Mouse (Mus musculus) monocyte, adult 5-6 weeks (primary cell): ENCODE data around the gene Ufsp1. TPM values are rescaled to one million over a fixed set of nuclear protein-coding genes. Genes with fewer than 3 reads are reported as not detected.
"Not testable (repeated sequence)": the region's sequence is repeated elsewhere in the genome, so short reads cannot be mapped to it uniquely, and the experiment has no call there.

Experiments
- ATAC-seq: fragments of 153-309, 156-312 bp; replicated peaks from 2 replicates; pipeline ENCODE4 v1.8.0; 2017; ENCODE audit warnings: mild to moderate bottlenecking; ENCODE audit not compliant: low TSS enrichment, insufficient number of reproducible peaks, severe bottlenecking, poor library complexity, low FRiP score
- total RNA-seq: library from RNA; stranded (forward); fragments of 200-1000, 200-491, 200-594 nt; gene quantifications from 3 replicates; pipeline ENCODE4 v1.2.3, GENCODE M21; 2017

The Ufsp1 gene
- 0.64 to 3.0 TPM (median 1.2 TPM) in 3 replicates for total RNA-seq

- peak; percentile 87 for ATAC-seq
Observed at GRCm38 (mm10) chr5:137293839-137294743, at the start of gene Ufsp1. Ufsp1 (plus strand) TSS chr5:137294629.

DNA sequence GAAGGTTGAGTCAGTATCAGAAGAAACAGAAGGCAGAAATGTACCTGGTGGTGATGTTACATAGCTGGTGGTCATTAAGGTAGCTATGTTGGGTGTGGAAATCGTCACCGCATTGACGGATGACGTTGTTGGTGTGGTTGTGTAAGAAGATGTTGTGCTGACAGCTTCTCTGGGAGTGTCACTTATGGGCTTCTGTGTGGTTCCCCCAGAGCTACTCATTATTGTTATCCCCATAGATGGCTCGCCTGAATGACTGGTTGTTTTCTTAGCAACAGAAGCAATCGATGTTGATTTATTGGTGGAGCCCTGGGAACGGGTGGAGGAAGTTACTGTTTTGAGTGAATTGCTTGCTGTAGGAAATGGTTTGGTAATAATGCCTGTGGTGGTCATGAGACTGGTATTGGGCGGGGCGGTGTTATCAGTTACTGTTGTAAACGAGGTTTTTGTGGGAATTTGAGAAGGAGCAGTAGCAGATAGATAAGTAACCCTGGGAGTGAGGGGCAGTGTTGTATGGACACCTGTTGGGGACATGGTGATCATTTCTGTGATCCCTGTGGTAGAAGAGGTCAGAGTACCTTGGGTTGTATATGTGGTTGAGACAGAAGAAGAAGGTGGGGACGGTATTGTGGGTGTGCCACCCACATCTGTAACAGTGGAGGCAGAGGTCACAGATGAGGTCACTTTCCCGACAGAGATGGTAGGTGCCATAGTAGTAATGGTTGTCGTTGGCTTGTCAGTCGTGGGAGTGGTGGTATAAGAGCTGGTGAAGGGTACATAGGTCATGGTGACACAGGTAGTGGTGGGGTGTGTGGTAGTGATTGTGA lies 30.3 kb upstream of the Ufsp1 start:
- ATAC-seq: peak; percentile 82

DNA sequence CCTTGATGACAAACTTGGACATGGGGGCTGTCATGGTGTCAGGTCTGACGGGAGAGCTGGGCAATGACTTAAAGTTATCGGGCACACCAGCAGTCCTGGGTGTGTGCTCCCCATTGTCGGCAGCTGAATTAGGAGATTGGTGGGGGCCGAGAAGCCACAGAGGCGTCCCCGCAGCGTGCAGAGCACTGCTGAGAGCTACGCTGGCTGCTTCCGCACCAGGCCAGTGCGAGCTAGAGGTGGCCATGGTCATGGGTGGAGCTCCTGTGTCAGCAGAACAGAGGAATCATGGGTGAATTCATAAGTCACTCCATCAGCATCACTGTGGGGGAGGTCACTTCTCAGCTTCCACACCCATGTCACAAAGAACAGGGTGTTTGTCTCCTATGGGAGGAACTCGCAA lies 29.6 kb upstream of the Ufsp1 start:
- peak; percentile 36 for ATAC-seq

DNA sequence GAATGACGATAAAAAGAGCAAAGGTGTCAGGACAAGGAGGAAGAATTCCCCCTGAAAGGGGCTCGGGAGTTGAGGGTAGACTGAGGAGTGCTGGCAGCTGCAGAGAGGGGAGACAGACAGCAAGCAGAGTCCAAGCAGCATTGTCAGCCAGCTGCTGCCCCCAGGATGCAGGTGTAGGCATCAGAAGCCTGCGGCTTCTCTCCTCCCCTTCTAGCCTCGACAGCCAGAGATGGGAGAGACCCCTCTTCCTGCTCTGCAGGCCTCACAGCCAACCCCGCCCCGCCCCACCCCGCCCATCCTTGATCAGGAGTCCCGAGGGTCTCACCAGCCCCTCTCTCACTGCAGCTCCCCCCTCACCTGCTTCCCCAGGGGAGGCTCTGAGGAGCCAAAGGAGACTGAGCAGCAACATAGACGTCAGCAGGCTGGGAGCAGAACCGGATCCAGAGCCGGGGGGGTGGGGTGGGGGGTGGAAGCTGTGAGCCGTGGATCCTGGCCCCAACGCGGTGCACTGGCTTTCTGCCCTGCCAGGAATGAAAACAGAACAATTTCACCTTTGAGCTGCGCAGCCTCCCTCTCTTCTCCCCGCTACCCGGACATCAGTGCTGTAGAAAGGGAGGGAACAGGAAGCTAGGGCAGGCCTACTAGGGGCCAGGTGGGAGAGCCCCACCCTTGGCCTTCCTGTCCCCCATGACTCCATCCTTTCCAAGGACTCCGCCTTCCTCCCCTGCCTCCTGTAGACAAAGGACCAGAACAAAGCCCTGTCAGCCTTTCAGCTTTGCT lies 26.1 kb upstream of the Ufsp1 start:
- ATAC-seq: no peak

- peak; percentile 31; the same call in 1 of the 2 replicates for ATAC-seq
Observed at GRCm38 (mm10) chr5:137277360-137278342, 16.8 kb upstream of the Ufsp1 start.

DNA sequence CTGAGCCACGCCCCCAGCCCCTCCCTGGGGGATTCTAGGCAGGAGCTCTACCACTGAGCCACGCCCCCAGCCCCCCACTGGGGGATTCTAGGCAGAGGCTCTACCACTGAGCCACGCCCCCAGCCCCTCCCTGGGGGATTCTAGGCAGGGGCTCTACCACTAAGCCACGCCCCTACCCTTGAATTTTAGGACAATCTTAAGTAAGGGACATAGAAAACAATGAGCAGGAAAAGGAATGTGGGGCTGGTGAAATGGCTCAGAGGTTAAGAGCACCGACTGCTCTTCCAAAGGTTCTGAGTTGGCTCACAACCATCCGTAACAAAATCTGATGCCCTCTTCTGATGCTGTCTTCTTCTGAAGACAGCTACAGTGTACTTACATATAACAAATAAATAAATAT lies 10.0 kb upstream of the Ufsp1 start:
- not testable (repeated sequence) for ATAC-seq

- no peak for ATAC-seq
Observed at GRCm38 (mm10) chr5:137285045-137285444, 9.4 kb upstream of the Ufsp1 start.

DNA sequence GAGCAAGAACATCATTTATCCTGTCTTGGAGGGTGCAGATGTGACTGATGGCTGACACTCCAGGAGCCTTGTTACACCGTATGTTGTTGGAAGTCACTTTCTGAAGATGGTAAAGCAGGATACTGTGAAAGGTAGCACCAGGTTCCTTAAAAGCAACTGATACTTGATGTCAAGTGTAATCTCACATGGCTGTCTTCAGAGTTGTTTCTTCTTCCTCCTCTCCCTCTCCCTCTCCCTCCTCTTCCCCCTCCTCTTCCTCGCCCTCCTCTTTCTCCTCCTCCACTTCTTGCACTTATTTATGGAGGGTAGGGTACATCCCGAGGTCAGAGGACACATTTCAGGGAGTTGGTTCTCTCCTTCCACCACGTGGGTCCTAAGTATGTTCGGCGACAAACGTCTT lies 8.4 kb upstream of the Ufsp1 start:
- no peak for ATAC-seq

DNA sequence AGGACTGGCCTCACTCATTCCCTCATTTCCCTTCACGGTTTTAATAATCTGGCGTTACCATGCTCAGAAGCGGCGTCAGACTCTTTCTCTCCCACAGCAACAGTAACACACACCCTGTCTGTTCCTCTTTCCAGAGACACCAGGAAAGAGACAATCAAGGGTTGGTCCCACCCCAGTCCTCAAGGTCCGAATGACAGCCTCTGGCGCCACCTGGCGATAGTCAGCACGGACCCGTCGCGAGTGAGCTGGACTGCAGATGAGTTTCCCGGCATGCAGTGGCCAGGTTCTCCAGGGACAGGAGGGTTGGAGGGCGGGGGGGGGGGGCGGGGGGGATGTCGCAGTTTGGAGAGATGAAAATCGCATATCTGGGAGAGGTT lies 7.8 kb upstream of the Ufsp1 start:
- ATAC-seq: peak; percentile 87

DNA sequence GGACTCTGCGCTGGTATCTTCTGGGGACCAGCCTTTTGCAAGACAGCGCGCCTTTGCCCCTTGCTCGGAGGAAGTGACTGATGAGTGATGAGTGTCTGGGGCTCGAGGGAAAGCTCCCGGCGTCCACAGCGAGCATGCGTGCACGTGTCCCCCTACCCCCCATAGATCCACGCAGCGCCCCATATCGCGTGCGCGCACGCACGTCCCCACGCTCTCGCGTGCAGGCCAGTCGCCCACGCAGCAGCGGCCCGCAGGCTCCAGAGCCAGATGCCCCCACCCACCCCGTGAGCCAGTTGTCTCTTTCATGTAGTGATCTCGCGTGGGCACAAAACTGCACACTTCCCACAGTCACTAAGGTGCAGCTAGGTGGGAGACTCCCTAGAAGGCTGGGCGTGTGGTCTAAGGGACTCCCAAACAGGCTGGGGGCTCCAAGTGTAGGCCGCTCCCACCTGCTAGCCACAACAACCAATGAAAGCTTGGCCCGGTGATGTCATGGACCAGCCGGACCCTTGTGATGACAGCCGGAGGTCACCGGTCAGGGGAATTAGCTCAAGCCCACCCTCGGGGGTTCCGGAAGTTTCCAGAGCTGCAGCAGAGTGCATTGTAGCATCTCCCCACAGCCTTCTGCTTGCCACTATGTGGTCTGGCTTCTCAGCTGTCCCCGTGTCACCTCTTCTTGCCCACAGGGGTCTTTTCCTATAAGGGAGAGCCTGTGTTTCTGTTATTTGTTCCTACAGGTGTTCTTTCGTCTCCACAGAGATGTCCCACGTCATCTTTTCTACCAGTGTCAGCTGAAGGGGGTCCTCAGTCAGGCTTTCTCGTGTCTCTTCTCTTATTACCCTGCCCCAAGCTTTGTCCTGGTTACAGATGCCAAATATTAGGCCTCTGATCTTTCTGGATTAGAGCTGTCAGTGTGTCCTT lies 7.1 kb upstream of the Ufsp1 start, which contains the start of gene Ache:
Gene Ache, plus strand, starts transcription at position 488 of the 921 bp plus-strand sequence.
- ATAC-seq: no peak

DNA sequence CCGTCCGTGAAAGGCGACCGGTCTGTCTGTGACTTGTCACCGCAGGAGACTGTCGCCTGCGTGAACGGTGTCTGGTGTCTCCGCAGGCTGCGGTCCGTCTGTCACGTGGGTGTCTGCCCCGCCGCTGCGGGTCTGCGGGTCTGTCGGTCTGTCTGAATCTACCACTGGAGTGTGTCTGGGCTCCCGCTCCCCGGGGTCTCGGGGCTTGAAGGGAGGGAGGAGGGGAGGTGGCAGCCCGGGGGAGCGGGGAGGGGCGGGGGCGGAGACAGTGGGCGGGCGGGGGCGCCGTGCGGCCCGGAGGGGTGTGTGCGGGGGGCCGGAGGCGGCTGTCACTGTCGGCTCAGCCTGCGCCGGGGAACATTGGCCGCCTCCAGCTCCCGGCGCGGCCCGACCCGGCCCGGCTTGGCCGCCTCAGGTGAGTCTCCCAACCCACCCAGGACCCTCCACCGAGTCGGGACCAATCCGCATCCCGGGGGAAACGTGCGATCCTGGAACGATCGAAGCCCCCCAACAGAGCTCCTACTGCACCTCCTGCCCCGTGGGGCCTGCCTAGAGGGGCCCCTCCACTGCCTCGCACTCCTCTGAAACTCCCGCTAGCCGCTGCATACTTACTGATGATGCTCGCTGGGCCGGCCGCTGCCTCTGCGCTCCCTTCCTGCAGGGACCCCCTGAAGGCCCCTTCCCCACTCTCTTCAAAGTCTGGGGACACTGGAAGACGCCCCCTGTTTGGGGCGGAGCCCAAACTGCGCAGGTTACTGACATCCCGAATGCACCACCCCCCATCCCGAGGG lies 6.3 kb upstream of the Ufsp1 start:
- no peak for ATAC-seq

GRCm38 (mm10) chr5:137288999-137289470 lies 5.4 kb upstream of the Ufsp1 start:
- ATAC-seq: no peak

GRCm38 (mm10) chr5:137289591-137290365 lies 4.7 kb upstream of the Ufsp1 start:
- no peak for ATAC-seq

GRCm38 (mm10) chr5:137290677-137291076 lies 3.8 kb upstream of the Ufsp1 start:
- no peak for ATAC-seq

DNA sequence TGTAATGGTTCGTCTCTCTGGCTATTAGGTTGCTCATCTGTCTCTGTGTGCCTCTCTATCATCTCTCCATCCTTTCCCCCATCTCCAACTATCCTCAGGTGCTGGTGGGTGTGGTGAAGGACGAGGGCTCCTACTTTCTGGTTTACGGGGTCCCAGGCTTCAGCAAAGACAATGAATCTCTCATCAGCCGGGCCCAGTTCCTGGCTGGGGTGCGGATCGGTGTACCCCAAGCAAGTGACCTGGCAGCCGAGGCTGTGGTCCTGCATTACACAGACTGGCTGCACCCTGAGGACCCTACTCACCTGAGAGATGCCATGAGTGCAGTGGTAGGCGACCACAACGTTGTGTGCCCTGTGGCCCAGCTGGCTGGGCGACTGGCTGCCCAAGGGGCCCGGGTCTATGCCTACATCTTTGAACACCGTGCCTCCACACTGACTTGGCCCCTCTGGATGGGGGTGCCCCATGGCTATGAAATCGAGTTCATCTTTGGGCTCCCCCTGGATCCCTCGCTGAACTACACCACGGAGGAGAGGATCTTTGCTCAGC lies 3.0 kb upstream of the Ufsp1 start:
- ATAC-seq: no peak
